Mouse (Mus musculus) heart, adult 2 months (tissue): ENCODE measurements at regions not wholly inside any gene's neighbourhood (a gene's known extent, or its start where the extent isn't known, plus 50 kb on each side); places are given as distances from the start of the nearest gene placed in this dataset.

Source experiments
- CTCF ChIP-seq: fragments of 200-600 bp; IDR thresholded peaks from 2 replicates; pipeline ENCODE4 v1.8.1; 2022; ENCODE audit warnings: antibody characterized with exemption, mild to moderate bottlenecking, moderate library complexity
- EP300 ChIP-seq: fragments of 200-500 bp; IDR thresholded peaks from 2 replicates; pipeline ENCODE4 v1.6.1; 2011; ENCODE audit warnings: low read depth, low read length, control low read depth; ENCODE audit not compliant: insufficient read depth
- POLR2A ChIP-seq: fragments of 200-500 bp; IDR thresholded peaks from 2 replicates; pipeline ENCODE4 v1.6.1; 2011; ENCODE audit warnings: mild to moderate bottlenecking, low read depth, low read length, control low read depth; ENCODE audit not compliant: insufficient read depth

- TF ChIP-seq EP300: no peak
- TF ChIP-seq CTCF: no peak
- TF ChIP-seq POLR2A: no peak
Observed at GRCm38 (mm10) chr14:62088174-62088573, 204.2 kb upstream of the Rnaseh2b start.
